In genomic region chr3:95871392-95871867, GRCm38 (mm10) we compare ENCODE assay signal across 8 mouse cellular contexts. TPM values are rescaled to one million over a fixed set of nuclear protein-coding genes. Genes with fewer than 3 reads are reported as not detected.
DNase-seq lines count a peak whose midpoint lies in the region; ATAC-seq and TF ChIP-seq lines count a peak whose summit lies in the region.

Mrps21 (minus strand) TSS chr3:95871519.

- peak within 1 kb of the TSS; percentile 86 for H3K4me2 ChIP-seq in forebrain, embryonic 14.5 days (ENCODE audit: low read length)
- H3K4me2 ChIP-seq in lung, embryonic 15.5 days: peak within 1 kb of the TSS; percentile 60

- no peak; the same call in 1 of the 2 replicates for TF ChIP-seq CTCF in layer of hippocampus, adult 2 months (conservative IDR thresholded peaks at IDR 0.05)

- no peaks in the 10 kb centered on the region for H3K27me3 ChIP-seq in forebrain, embryonic 14.5 days (replicated peaks; ENCODE audit: control insufficient read depth, insufficient read depth, low read length)
- no peaks in the 10 kb centered on the region for H3K27me3 ChIP-seq in lung, embryonic 15.5 days

- peak within 1 kb of the TSS; percentile 68 for H3K9ac ChIP-seq in forebrain, embryonic 14.5 days (ENCODE audit: low read length)
- peak within 1 kb of the TSS; percentile 67 for H3K9ac ChIP-seq in lung, embryonic 15.5 days

- H3K4me1 ChIP-seq in forebrain, embryonic 14.5 days (ENCODE audit: control insufficient read depth, insufficient read depth, low read length): peaks cover 8% of the 10 kb centered on the region
- H3K4me1 ChIP-seq in lung, embryonic 15.5 days: peaks cover 8% of the 10 kb centered on the region

- DNase-seq in ES-CJ7 (ENCODE audit: low read depth, low spot score): peak; percentile 93
- DNase-seq in forebrain, embryonic 14.5 days (ENCODE audit: low spot score): peak; percentile 90
- DNase-seq in heart, postnatal 14 days: peak; percentile 85 to 88
- peak; percentile 81 to 86 for DNase-seq in layer of hippocampus, adult 2 months (ENCODE audit: low spot score in 2 of 2)
- peak; percentile 83 for DNase-seq in ovary, adult 18-20 months (ENCODE audit: low spot score)
- DNase-seq in thymus, postnatal 0 days (ENCODE audit: low spot score): peak; percentile 86

- no peaks in the 10 kb centered on the region for H3K9me3 ChIP-seq in forebrain, embryonic 14.5 days (replicated peaks; ENCODE audit: control insufficient read depth, low read length)
- no peaks in the 10 kb centered on the region for H3K9me3 ChIP-seq in lung, embryonic 15.5 days

- peak within 1 kb of the TSS; percentile 65 for H3K27ac ChIP-seq in forebrain, embryonic 14.5 days (ENCODE audit: low read depth, low read length)
- H3K27ac ChIP-seq in layer of hippocampus, adult 2 months: peak within 1 kb of the TSS; percentile 88
- H3K27ac ChIP-seq in lung, embryonic 15.5 days: peak within 1 kb of the TSS; percentile 85

- ATAC-seq in cerebellum, adult (ENCODE audit: insufficient number of reproducible peaks, low FRiP score, low TSS enrichment): peak; percentile 94
- peak; percentile 96 for ATAC-seq in forebrain, embryonic 14.5 days
- ATAC-seq in lung, embryonic 15.5 days (ENCODE audit: borderline replicate concordance, extremely low read depth, low FRiP score, low TSS enrichment): peak; percentile 96

- WGBS in forebrain, embryonic 14.5 days: under 1% methylated on average over 33 of the region's 33 CpGs
- under 1% methylated on average over 33 of the region's 33 CpGs for WGBS in lung, embryonic 15.5 days

- H3K36me3 ChIP-seq in forebrain, embryonic 14.5 days (ENCODE audit: control insufficient read depth, insufficient read depth, low read length): peaks cover 27% of the 10 kb centered on the region
- H3K36me3 ChIP-seq in lung, embryonic 15.5 days: peaks cover 19% of the 10 kb centered on the region

- peak within 1 kb of the TSS; percentile 61 for H3K4me3 ChIP-seq in forebrain, embryonic 14.5 days (ENCODE audit: low read depth, low read length)
- peak within 1 kb of the TSS; percentile 75 for H3K4me3 ChIP-seq in layer of hippocampus, adult 2 months
- H3K4me3 ChIP-seq in lung, embryonic 15.5 days: peak within 1 kb of the TSS; percentile 56

- intact Hi-C loops in heart, postnatal 14 days (cut with DNase I): no loop called here

RNA-seq across cellular contexts. Expression of gene Mrps21, which starts in this region (rescaled TPM):
- 280 and 333 TPM in 2 replicates for polyA plus RNA-seq in forebrain, embryonic 14.5 days (2014; fragmentation: Nextera tagmentation; extraction: Ambion mirVana)
- 100 to 1,000 TPM; 275 to 290 TPM for total RNA-seq in heart, postnatal 14 days (2021)
- 100 to 1,000 TPM; 155 to 164 TPM for total RNA-seq in layer of hippocampus, adult 2 months (2021)
- polyA plus RNA-seq in lung, embryonic 15.5 days (2015; fragmentation: Nextera tagmentation; extraction: Ambion mirVana): 305 and 336 TPM in 2 replicates
- 372 and 418 TPM in 2 replicates for polyA plus RNA-seq in thymus, postnatal 0 days (2015; fragmentation: Nextera tagmentation; extraction: Ambion mirVana)

Comparison
In these comparisons a context has a peak if more than half of its experiments do, and no peak if none do; other contexts are left out.
1. Peak in every context shown above with its lines: DNase-seq, ATAC-seq, H3K4me3 ChIP-seq and H3K27ac ChIP-seq.